Mouse (Mus musculus) gastrocnemius, postnatal 25 days (tissue): Measurements from ENCODE around the gene Rgs14. TPM values are rescaled to one million over a fixed set of nuclear protein-coding genes. Genes with fewer than 3 reads are reported as not detected.

Experiments used
- DNase-seq: peaks from one replicate; pipeline ENCODE4 v3.0.0; 2022
- total RNA-seq, 2 experiments: library from RNA; stranded (reverse); gene quantifications; 1 replicate in 1 of 2; 2 replicates in 1 of 2; pipeline ENCODE4 v1.2.3; 2021

Gene Rgs14
- total RNA-seq, 2 experiments from 2014 or later: 0.15 to 0.35 TPM

DNA sequence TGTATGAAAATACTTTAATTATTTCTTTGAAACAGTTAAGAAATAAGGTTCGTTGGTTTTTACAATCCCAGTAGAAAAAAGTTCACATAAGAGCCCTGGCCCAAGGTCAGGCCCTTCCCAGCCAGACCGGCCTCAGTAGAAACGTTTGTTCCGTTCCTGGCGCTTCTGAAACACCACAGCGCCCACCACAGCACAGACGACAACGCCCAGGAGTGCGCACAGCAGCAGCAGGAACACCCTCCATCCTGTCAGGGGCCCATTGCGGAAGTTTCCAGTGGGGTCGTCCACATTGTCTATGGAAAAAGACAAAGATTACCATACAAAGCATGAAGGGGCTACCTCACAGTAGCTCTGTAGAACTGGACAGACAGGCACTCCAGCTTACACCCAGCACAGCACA, 22.8 kb upstream of the Rgs14 start:
- no peak for DNase-seq

DNA sequence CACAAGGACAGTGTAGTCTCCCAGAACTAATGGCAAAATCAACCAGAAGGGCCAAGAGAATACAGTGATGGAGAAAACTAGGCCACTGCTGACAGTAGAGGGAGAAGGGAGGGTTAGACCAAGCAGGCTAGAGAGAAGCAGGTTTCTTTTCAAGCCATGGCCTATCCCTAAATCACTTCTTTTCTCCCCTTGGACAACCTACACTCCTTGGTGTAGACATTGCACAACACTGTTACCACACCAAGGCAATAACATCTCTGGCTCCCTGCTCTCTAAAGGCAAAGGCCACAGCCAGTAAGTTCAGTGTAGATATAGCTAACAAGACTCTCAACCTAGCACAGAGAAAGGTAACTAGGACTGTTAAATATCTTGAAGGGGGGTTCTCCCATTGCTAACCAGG, 8.4 kb upstream of the Rgs14 start:
- no peak for DNase-seq

DNA sequence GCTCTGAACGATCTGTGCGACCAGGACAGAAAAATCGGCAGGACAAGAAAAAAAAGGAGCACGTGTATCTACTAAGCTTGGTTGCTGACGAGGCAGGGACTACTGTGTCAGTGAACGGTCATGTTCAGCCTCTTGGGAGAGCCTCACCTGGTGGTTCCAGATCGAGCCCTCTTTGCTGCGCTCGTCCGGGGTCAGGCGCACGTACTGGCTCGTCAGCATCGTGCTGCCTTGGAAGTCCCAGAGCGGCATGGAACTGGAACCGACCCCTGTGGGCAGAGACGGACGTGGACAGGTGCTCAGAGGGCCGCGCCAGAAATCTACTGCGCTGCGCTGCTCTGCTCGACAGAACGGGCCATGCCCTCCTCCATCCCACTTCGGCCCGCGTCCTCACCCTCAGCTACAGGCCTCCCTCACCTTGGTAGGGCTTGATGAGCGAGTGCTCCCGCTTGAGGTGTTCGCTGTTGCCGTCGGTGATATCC, 7.5 kb upstream of the Rgs14 start:
- DNase-seq: no peak

DNA sequence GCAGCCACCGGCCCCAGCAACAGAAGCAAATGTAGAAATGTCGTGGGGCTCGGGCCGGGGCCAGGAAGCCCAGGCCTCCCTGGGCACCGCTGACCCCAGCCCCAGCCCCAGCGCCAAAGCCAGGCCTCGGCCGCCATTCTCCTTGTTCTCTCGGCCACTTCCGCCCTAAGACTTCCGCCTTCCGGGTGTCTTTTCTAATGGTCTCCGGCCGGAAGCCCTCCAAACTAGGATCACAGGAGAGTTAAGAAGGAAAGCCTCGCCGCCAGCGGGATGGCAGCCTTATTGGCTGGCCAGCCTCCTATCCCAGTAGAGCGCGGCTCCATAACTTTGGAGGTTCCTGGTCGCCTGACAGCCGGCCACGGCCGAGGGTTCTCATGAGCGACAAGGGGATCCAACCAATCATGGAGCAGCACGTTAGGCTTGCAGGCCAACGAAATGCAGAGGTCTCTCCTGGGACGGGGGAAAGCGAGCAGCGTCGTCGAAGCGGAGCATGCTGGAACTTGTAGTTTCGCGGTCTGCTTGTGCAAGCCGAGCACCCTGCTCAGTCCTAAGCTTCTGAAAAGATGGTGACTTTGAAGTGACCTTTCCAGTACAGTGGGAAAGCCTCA, 7.0 kb upstream of the Rgs14 start, which contains the start of gene Lman2:
Lman2 (minus strand) TSS at position 331 of the 608 bp plus-strand sequence.
- DNase-seq: peak; percentile 98

GRCm38 (mm10) chr13:55368401-55368800, 1.1 kb upstream of the Rgs14 start:
- no peak for DNase-seq

- DNase-seq: no peak
Measured at GRCm38 (mm10) chr13:55370234-55370633, 702 bp downstream of the Rgs14 start.

- peak; percentile 39 for DNase-seq
Measured at GRCm38 (mm10) chr13:55371007-55371681, 1.6 kb downstream of the Rgs14 start.

DNA sequence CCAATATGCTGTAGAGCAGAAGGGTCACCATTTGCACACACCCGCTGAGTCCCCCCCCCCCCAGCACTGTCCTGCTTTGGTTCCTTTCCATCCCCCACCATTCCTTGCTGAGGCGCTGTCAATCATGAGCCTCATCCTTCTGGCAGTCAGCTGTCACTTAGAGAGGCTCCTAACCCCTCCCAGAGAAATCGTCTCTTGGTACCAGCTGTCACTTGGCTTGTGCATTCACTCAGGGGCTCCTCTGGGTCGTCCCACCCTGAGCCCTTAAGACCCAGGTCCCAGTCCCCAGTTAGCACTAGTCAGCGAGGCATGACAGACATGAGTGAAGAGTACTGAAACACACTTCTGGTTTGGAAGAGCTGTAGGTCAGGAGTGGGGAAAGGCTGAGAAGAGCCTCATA, 2.2 kb downstream of the Rgs14 start:
- no peak for DNase-seq

GRCm38 (mm10) chr13:55374206-55374924, 4.8 kb downstream of the Rgs14 start:
- DNase-seq: no peak

GRCm38 (mm10) chr13:55375877-55376276, 6.3 kb downstream of the Rgs14 start:
- no peak for DNase-seq

DNA sequence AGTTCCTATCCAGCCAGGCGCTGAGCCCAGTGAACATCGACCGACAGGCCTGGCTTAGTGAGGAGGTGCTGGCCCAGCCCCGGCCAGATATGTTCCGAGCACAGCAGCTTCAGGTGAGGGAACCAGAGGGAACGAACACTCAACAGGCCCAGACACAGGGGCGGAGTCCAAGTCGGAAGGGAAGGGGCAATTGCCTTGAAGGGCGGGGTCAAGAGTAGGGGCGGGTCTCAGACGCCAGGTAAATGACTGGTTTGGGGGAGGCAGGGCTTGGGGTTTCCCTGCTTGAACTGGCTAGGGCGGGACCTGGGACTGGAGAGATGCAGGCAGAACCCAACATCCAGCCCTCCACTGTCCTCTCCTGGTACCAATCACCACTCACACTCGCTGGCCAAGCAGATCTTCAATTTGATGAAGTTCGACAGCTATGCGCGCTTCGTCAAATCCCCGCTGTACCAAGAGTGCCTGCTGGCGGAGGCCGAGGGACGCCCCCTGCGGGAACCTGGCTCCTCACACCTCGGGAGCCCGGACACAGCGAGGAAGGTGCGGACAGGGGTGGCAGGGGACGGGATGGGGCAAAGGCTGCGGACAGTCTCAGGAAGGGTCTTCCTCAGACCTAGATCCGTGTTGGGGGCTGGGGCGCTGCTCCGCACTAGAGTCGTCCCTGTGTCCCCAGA, 9.5 kb downstream of the Rgs14 start:
- no peak for DNase-seq

- DNase-seq: no peak
Measured at GRCm38 (mm10) chr13:55381790-55382189, 12.3 kb downstream of the Rgs14 start.

DNA sequence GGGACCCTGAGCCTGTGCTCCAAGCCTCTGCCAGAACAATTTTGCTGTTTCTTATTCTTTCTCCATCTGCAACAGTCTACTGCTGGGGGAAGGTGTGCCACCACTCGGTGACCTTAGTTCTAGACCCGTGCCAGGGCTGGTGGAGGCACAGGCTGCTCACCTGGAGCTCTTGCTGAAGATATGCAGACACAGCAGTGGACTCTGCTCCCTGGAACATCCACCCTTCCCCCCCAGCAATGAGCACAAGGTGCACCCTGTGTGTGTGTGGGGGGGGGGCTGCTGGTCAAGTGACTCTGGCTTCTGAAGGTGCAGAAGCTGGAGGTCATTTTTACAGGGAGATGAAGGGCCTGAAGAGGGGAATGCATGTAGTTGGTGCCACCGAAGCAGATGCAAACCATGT, 21.1 kb downstream of the Rgs14 start:
- DNase-seq: no peak

DNA sequence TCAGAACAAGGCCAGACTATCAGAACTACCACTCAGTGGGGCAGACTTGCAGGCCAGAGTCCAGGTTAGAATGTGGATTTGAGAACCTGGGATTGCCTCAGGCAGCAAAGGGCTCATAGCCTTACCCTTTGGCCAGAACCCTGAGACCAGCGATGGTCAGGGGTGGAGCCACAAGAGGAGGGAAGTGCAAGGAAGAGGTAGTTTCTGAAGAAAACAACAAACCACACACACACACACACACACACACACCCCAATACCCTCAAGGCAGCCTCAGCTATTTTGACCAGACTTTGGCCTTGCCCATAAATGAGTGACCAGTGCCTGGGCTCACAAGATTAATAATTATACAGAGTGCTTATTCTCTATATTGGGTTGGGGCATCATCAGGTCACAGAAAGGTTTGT, 22.1 kb downstream of the Rgs14 start:
- DNase-seq: no peak

DNA sequence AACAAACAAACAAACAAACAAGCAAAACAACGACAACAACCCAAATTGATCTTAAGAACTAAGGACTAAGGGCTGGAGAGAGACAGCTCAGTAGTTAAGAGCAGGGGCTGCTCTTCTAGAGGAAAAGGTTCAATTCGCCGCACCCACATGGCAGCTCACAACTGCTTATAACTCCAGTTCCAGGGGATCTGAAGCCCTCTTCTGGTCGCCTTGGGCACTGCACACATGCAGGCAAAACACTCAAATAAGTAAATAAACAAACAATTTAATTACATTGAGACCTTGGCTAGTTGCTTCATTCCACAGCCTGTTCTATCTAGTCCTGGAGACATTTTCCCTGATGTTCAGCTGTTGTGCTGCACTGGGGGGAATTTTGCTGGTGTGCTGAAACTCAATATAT, 23.4 kb downstream of the Rgs14 start:
- DNase-seq: no peak

GRCm38 (mm10) chr13:55398088-55398487, 28.6 kb downstream of the Rgs14 start, which contains the start of gene Slc34a1:
TSS of gene Slc34a1 (plus strand) at chr13:55398187.
- no peak for DNase-seq

DNA sequence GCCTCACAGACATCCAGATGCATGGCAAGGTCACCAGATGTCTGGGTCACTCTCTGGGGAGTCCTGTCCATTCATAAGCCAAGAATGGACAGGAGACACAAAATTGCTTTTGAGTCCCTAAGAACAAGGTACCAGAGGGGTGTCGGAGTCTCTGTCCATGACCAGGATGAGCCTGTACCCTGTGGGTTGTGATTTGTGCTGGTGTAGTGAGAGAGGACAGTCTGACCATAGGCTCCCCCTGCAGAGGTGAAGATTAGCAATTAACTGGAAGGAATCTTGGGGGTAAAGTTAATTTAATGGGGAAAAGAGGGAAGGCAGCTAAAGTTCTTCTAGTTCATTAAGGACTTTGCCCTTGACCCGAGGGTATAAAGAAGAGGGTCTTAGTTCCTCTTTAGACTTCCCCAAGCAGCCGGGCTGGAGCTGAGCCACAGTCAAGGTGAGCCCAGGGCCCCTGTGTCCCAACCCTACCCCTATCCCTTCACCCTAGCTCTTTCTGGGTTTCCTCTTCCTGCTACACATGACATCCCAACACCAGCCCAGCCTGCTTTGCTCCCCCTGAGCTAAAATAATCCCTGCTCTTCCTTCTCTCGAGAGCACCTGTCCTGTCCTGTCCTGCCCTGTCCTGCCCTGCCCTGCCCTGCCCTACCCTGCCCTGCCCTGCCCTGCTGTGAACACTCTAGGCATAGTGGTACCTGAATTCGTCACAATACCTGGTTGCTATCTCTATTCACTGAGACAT, 29.9 kb downstream of the Rgs14 start:
- no peak for DNase-seq

- DNase-seq: no peak
Measured at GRCm38 (mm10) chr13:55400039-55400346, 30.5 kb downstream of the Rgs14 start.

DNA sequence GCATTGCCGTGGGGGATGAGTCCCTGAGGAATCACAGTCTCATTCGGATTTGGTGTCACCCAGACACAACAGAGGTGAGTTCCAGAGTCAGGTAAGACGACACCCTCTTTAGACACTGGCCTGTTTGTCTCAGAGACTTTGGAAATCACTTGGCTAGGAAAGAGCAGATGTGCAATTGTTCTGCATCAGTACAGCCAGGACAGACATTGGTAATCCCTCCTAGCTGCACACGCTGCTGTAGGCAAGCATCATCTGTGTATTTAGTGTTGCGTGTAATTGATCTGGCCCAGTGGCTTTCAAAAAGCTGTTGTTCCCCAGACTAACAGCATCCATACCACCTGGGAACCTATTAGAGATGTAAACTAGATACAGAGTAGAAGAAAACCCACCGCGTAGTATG, 33.7 kb downstream of the Rgs14 start:
- no peak for DNase-seq

- no peak for DNase-seq
Measured at GRCm38 (mm10) chr13:55403935-55404852, 34.7 kb downstream of the Rgs14 start.
